Mouse (Mus musculus) limb, embryonic 10.5 days (tissue): ENCODE data around the gene Lpar1. TPM values are rescaled to one million over a fixed set of nuclear protein-coding genes. Genes with fewer than 3 reads are reported as not detected.

Source experiments
- DNase-seq: peaks from one replicate; pipeline ENCODE4 v3.0.0-alpha.2; 2017; ENCODE audit warnings: low spot score
- H3K27ac ChIP-seq: fragments of 300-500 bp; sonication (generic); 2 replicates; pipeline ENCODE4 v1.5.1; 2016; ENCODE audit warnings: mild to moderate bottlenecking
- H3K27me3 ChIP-seq: fragments of 300-500 bp; sonication (generic); 2 replicates; pipeline ENCODE4 v1.6.1; 2016; ENCODE audit warnings: low read depth, mild to moderate bottlenecking; ENCODE audit not compliant: poor library complexity, severe bottlenecking
- H3K36me3 ChIP-seq: fragments of 300-500 bp; sonication (generic); 2 replicates; pipeline ENCODE4 v1.6.1; 2016; ENCODE audit warnings: mild to moderate bottlenecking, moderate library complexity
- H3K4me1 ChIP-seq: fragments of 300-500 bp; sonication (generic); 2 replicates; pipeline ENCODE4 v1.6.1; 2016
- H3K4me3 ChIP-seq: fragments of 300-500 bp; sonication (generic); 2 replicates; pipeline ENCODE4 v1.5.1; 2016; ENCODE audit warnings: mild to moderate bottlenecking, moderate library complexity
- H3K9me3 ChIP-seq: fragments of 300-500 bp; sonication (generic); replicated peaks from 2 replicates; pipeline ENCODE4 v1.6.1; 2016; ENCODE audit warnings: mild to moderate bottlenecking
- WGBS: fragments of 180-500 bp; shearing (Covaris S2); methylation state at CpG from one replicate; pipeline ENCODE4 v1.1.7; 2016; 5-methylcytosine and 5-hydroxymethylcytosine counted together
- polyA plus RNA-seq: library from polyadenylated mRNA; unstranded; fragments of >200 nt; fragmentation: Nextera tagmentation; extraction: Ambion mirVana; gene quantifications from 2 replicates; pipeline ENCODE4 v1.2.1, GENCODE M21; 2016

Gene Lpar1
- polyA plus RNA-seq, 1 experiment from 2014 or later = 253 TPM

GRCm38 (mm10) chr4:58540841-58541240 is 12.9 kb downstream of the Lpar1 start:
- WGBS = 94% methylated on average over 3 of the region's 3 CpGs
- no peak for DNase-seq

GRCm38 (mm10) chr4:58540385-58540784 is 13.3 kb downstream of the Lpar1 start:
- 75% methylated on average over 8 of the region's 8 CpGs for WGBS
- H3K27me3 ChIP-seq = no peaks in the 10 kb centered on the region
- no peaks in the 10 kb centered on the region for H3K9me3 ChIP-seq
- peaks cover 98% of the 10 kb centered on the region for H3K36me3 ChIP-seq
- no peak overlapping the region for H3K27ac ChIP-seq
- DNase-seq = no peak
- H3K4me3 ChIP-seq = no peak overlapping the region
- H3K4me1 ChIP-seq = peaks cover 47% of the 10 kb centered on the region

More at GRCm38 (mm10) chr4:58540841-58541240, 12.9 kb downstream of the Lpar1 start:
- H3K27ac ChIP-seq = no peak overlapping the region
- no peak overlapping the region for H3K4me3 ChIP-seq
- no peaks in the 10 kb centered on the region for H3K9me3 ChIP-seq
- peaks cover 47% of the 10 kb centered on the region for H3K4me1 ChIP-seq
- peaks cover 98% of the 10 kb centered on the region for H3K36me3 ChIP-seq
- H3K27me3 ChIP-seq = no peaks in the 10 kb centered on the region

GRCm38 (mm10) chr4:58538696-58539095 is 15.0 kb downstream of the Lpar1 start:
- no peak for DNase-seq
- no peaks in the 10 kb centered on the region for H3K9me3 ChIP-seq
- no peak overlapping the region for H3K4me3 ChIP-seq
- H3K27me3 ChIP-seq = no peaks in the 10 kb centered on the region
- WGBS = 90% methylated on average over 3 of the region's 3 CpGs
- H3K36me3 ChIP-seq = peaks cover 94% of the 10 kb centered on the region
- H3K27ac ChIP-seq = no peak overlapping the region
- H3K4me1 ChIP-seq = peaks cover 51% of the 10 kb centered on the region

GRCm38 (mm10) chr4:58535754-58536153 is 17.9 kb downstream of the Lpar1 start:
- DNase-seq = no peak
- Histone ChIP-seq H3K4me1 (peaks cover 68% of the 10 kb centered on the region), H3K36me3 (peaks cover 66% of the 10 kb centered on the region), H3K9me3 (no peaks in the 10 kb centered on the region), H3K27me3 (no peaks in the 10 kb centered on the region), H3K27ac (no peak overlapping the region), H3K4me3 (no peak overlapping the region)
- 90% methylated on average over 6 of the region's 6 CpGs for WGBS

GRCm38 (mm10) chr4:58534726-58535350 is 18.9 kb downstream of the Lpar1 start:
- no peaks in the 10 kb centered on the region for H3K27me3 ChIP-seq
- no peaks in the 10 kb centered on the region for H3K9me3 ChIP-seq
- whole genome bisulfite sequencing = 88% methylated on average over 15 of the region's 15 CpGs
- no peak overlapping the region for H3K27ac ChIP-seq
- H3K36me3 ChIP-seq = peaks cover 59% of the 10 kb centered on the region
- H3K4me1 ChIP-seq = peaks cover 72% of the 10 kb centered on the region
- DNase-seq = no peak
- H3K4me3 ChIP-seq = no peak overlapping the region

GRCm38 (mm10) chr4:58534141-58534571 is 19.5 kb downstream of the Lpar1 start:
- 32% methylated on average over 13 of the region's 13 CpGs for WGBS
- no peaks in the 10 kb centered on the region for H3K9me3 ChIP-seq
- no peak for DNase-seq
- no peak overlapping the region for H3K27ac ChIP-seq
- H3K4me3 ChIP-seq = no peak overlapping the region
- no peaks in the 10 kb centered on the region for H3K27me3 ChIP-seq
- peaks cover 52% of the 10 kb centered on the region for H3K36me3 ChIP-seq
- peaks cover 79% of the 10 kb centered on the region for H3K4me1 ChIP-seq

GRCm38 (mm10) chr4:58533519-58533918 is 20.2 kb downstream of the Lpar1 start:
- no peak for DNase-seq
- 29% methylated on average over 3 of the region's 3 CpGs for WGBS
- H3K27me3 ChIP-seq = no peaks in the 10 kb centered on the region
- H3K36me3 ChIP-seq = peaks cover 49% of the 10 kb centered on the region
- peaks cover 85% of the 10 kb centered on the region for H3K4me1 ChIP-seq
- H3K9me3 ChIP-seq = no peaks in the 10 kb centered on the region
- H3K27ac ChIP-seq = no peak overlapping the region
- H3K4me3 ChIP-seq = no peak overlapping the region

- Histone ChIP-seq H3K9me3 (no peaks in the 10 kb centered on the region), H3K27ac (no peak overlapping the region), H3K36me3 (peaks cover 45% of the 10 kb centered on the region), H3K4me3 (no peak overlapping the region), H3K27me3 (no peaks in the 10 kb centered on the region), H3K4me1 (peaks cover 83% of the 10 kb centered on the region)
- WGBS = 68% methylated on average over 3 of the region's 3 CpGs
- DNase-seq = no peak
Observed at GRCm38 (mm10) chr4:58532326-58532725, 21.4 kb downstream of the Lpar1 start.

GRCm38 (mm10) chr4:58530706-58531105 is 23.0 kb downstream of the Lpar1 start:
- Histone ChIP-seq H3K9me3 (no peaks in the 10 kb centered on the region), H3K27ac (no peak overlapping the region; the same call in 1 of the 2 replicates), H3K4me3 (0 out of 2 replicates have a peak overlapping the region, but pooled peaks have one; percentile 10), H3K36me3 (peaks cover 29% of the 10 kb centered on the region), H3K27me3 (no peaks in the 10 kb centered on the region), H3K4me1 (peaks cover 79% of the 10 kb centered on the region)
- WGBS = 61% methylated on average over 5 of the region's 5 CpGs
- peak; percentile 29 for DNase-seq

GRCm38 (mm10) chr4:58530279-58530678 is 23.4 kb downstream of the Lpar1 start:
- DNase-seq = peak; percentile 42
- H3K36me3 ChIP-seq = peaks cover 25% of the 10 kb centered on the region
- H3K27me3 ChIP-seq = no peaks in the 10 kb centered on the region
- H3K4me3 ChIP-seq = 0 out of 2 replicates have a peak overlapping the region, but pooled peaks have one; percentile 10
- peaks cover 76% of the 10 kb centered on the region for H3K4me1 ChIP-seq
- WGBS = 7% methylated on average over 3 of the region's 3 CpGs
- H3K27ac ChIP-seq = no peak overlapping the region
- no peaks in the 10 kb centered on the region for H3K9me3 ChIP-seq

GRCm38 (mm10) chr4:58527852-58528251 is 25.8 kb downstream of the Lpar1 start:
- 96% methylated on average over 3 of the region's 3 CpGs for WGBS
- peak; percentile 3 for DNase-seq

GRCm38 (mm10) chr4:58521137-58521536 is 32.6 kb downstream of the Lpar1 start:
- no peak overlapping the region; the same call in 1 of the 2 replicates for H3K27ac ChIP-seq
- peak; percentile 45 for DNase-seq
- H3K4me3 ChIP-seq = no peak overlapping the region; the same call in 1 of the 2 replicates
- H3K9me3 ChIP-seq = no peaks in the 10 kb centered on the region
- no peaks in the 10 kb centered on the region for H3K27me3 ChIP-seq
- H3K4me1 ChIP-seq = peaks cover 83% of the 10 kb centered on the region
- WGBS = 39% methylated on average over 8 of the region's 8 CpGs
- peaks cover 31% of the 10 kb centered on the region for H3K36me3 ChIP-seq

More at GRCm38 (mm10) chr4:58527852-58528251, 25.8 kb downstream of the Lpar1 start:
- H3K4me1 ChIP-seq = peaks cover 66% of the 10 kb centered on the region
- peaks cover 31% of the 10 kb centered on the region for H3K36me3 ChIP-seq
- H3K9me3 ChIP-seq = no peaks in the 10 kb centered on the region
- H3K27me3 ChIP-seq = no peaks in the 10 kb centered on the region
- H3K27ac ChIP-seq = no peak overlapping the region
- no peak overlapping the region for H3K4me3 ChIP-seq

GRCm38 (mm10) chr4:58520531-58520930 is 33.2 kb downstream of the Lpar1 start:
- H3K9me3 ChIP-seq = no peaks in the 10 kb centered on the region
- no peak overlapping the region for H3K4me3 ChIP-seq
- no peak overlapping the region for H3K27ac ChIP-seq
- peaks cover 77% of the 10 kb centered on the region for H3K4me1 ChIP-seq
- H3K36me3 ChIP-seq = peaks cover 35% of the 10 kb centered on the region
- peak; percentile 31 for DNase-seq
- WGBS = 76% methylated on average over 5 of the region's 5 CpGs
- H3K27me3 ChIP-seq = no peaks in the 10 kb centered on the region
